Mouse (Mus musculus): ENCODE data around the gene Zrsr1. TPM values are rescaled to one million over a fixed set of nuclear protein-coding genes. Genes with fewer than 3 reads are reported as not detected.

Zrsr1 gene
- polyA plus RNA-seq, 1 experiment from 2014 or later: 6.1 TPM

- no peaks in the 10 kb centered on the region for H3K36me3 ChIP-seq (ENCODE audit: control insufficient read depth, insufficient read depth, low read length)
- WGBS: 91% methylated on average over 4 of the region's 4 CpGs
Observed at GRCm38 (mm10) chr11:22937716-22938316, 34.0 kb upstream of the Zrsr1 start.

GRCm38 (mm10) chr11:22938983-22939382, 32.8 kb upstream of the Zrsr1 start:
- no peaks in the 10 kb centered on the region for H3K36me3 ChIP-seq (ENCODE audit: control insufficient read depth, insufficient read depth, low read length)
- no peak for ATAC-seq
- no peaks in the 10 kb centered on the region for H3K27me3 ChIP-seq (ENCODE audit: control insufficient read depth, insufficient read depth, low read depth, low read length)
- H3K4me2 ChIP-seq (ENCODE audit: low read length): no peak overlapping the region
- H3K4me1 ChIP-seq (ENCODE audit: control insufficient read depth, insufficient read depth, low read length): no peaks in the 10 kb centered on the region
- H3K27ac ChIP-seq (ENCODE audit: low read length): no peak overlapping the region
- H3K9me3 ChIP-seq (replicated peaks; ENCODE audit: control insufficient read depth, low read length, poor library complexity, severe bottlenecking): no peaks in the 10 kb centered on the region
- H3K9ac ChIP-seq (ENCODE audit: low read depth, low read length): no peak overlapping the region
- no peak overlapping the region for H3K4me3 ChIP-seq (ENCODE audit: low read depth, low read length)
- WGBS: 86% methylated on average over 2 of the region's 2 CpGs

More at GRCm38 (mm10) chr11:22937716-22938316, 34.0 kb upstream of the Zrsr1 start:
- Histone ChIP-seq H3K4me1 (ENCODE audit: control insufficient read depth, insufficient read depth, low read length) (no peaks in the 10 kb centered on the region), H3K4me2 (ENCODE audit: low read length) (no peak overlapping the region), H3K27me3 (ENCODE audit: control insufficient read depth, insufficient read depth, low read depth, low read length) (no peaks in the 10 kb centered on the region), H3K4me3 (ENCODE audit: low read depth, low read length) (no peak overlapping the region), H3K27ac (ENCODE audit: low read length) (no peak overlapping the region), H3K9ac (ENCODE audit: low read depth, low read length) (no peak overlapping the region), H3K9me3 (replicated peaks; ENCODE audit: control insufficient read depth, low read length, poor library complexity, severe bottlenecking) (no peaks in the 10 kb centered on the region)
- no peak for ATAC-seq

GRCm38 (mm10) chr11:22949101-22949500, 22.7 kb upstream of the Zrsr1 start:
- Histone ChIP-seq H3K36me3 (ENCODE audit: control insufficient read depth, insufficient read depth, low read length) (no peaks in the 10 kb centered on the region), H3K27ac (ENCODE audit: low read length) (no peak overlapping the region), H3K4me1 (ENCODE audit: control insufficient read depth, insufficient read depth, low read length) (no peaks in the 10 kb centered on the region), H3K27me3 (ENCODE audit: control insufficient read depth, insufficient read depth, low read depth, low read length) (no peaks in the 10 kb centered on the region), H3K4me2 (ENCODE audit: low read length) (no peak overlapping the region), H3K9me3 (replicated peaks; ENCODE audit: control insufficient read depth, low read length, poor library complexity, severe bottlenecking) (no peaks in the 10 kb centered on the region), H3K9ac (ENCODE audit: low read depth, low read length) (no peak overlapping the region), H3K4me3 (ENCODE audit: low read depth, low read length) (no peak overlapping the region)
- 92% methylated on average over 1 of the region's 1 CpGs for WGBS
- ATAC-seq: no peak

- no peaks in the 10 kb centered on the region for H3K27me3 ChIP-seq (ENCODE audit: control insufficient read depth, insufficient read depth, low read depth, low read length)
- 91% methylated on average over 6 of the region's 6 CpGs for WGBS
Observed at GRCm38 (mm10) chr11:22950131-22950530, 21.7 kb upstream of the Zrsr1 start.

GRCm38 (mm10) chr11:22952668-22953067, 19.1 kb upstream of the Zrsr1 start:
- no peak overlapping the region for H3K4me3 ChIP-seq (ENCODE audit: low read depth, low read length)
- H3K4me1 ChIP-seq (ENCODE audit: control insufficient read depth, insufficient read depth, low read length): no peaks in the 10 kb centered on the region
- no peak overlapping the region for H3K27ac ChIP-seq (ENCODE audit: low read length)
- 90% methylated on average over 7 of the region's 7 CpGs for WGBS
- 0 out of 2 replicates have a peak, but pooled peaks cover 2% of the 10 kb centered on the region for H3K36me3 ChIP-seq (ENCODE audit: control insufficient read depth, insufficient read depth, low read length)
- no peaks in the 10 kb centered on the region; the same call in 1 of the 2 replicates for H3K9me3 ChIP-seq (replicated peaks; ENCODE audit: control insufficient read depth, low read length, poor library complexity, severe bottlenecking)
- no peak overlapping the region for H3K9ac ChIP-seq (ENCODE audit: low read depth, low read length)
- ATAC-seq: no peak
- H3K27me3 ChIP-seq (ENCODE audit: control insufficient read depth, insufficient read depth, low read depth, low read length): no peaks in the 10 kb centered on the region
- no peak overlapping the region for H3K4me2 ChIP-seq (ENCODE audit: low read length)

More at GRCm38 (mm10) chr11:22950131-22950530, 21.7 kb upstream of the Zrsr1 start:
- Histone ChIP-seq H3K27ac (ENCODE audit: low read length) (no peak overlapping the region), H3K9ac (ENCODE audit: low read depth, low read length) (no peak overlapping the region), H3K36me3 (ENCODE audit: control insufficient read depth, insufficient read depth, low read length) (0 out of 2 replicates have a peak, but pooled peaks cover 2% of the 10 kb centered on the region), H3K9me3 (replicated peaks; ENCODE audit: control insufficient read depth, low read length, poor library complexity, severe bottlenecking) (no peaks in the 10 kb centered on the region; the same call in 1 of the 2 replicates), H3K4me1 (ENCODE audit: control insufficient read depth, insufficient read depth, low read length) (no peaks in the 10 kb centered on the region), H3K4me3 (ENCODE audit: low read depth, low read length) (no peak overlapping the region), H3K4me2 (ENCODE audit: low read length) (no peak overlapping the region)
- ATAC-seq: no peak

GRCm38 (mm10) chr11:22956346-22956745, 15.5 kb upstream of the Zrsr1 start:
- no peak overlapping the region for H3K9ac ChIP-seq (ENCODE audit: low read depth, low read length)
- H3K27me3 ChIP-seq (ENCODE audit: control insufficient read depth, insufficient read depth, low read depth, low read length): no peaks in the 10 kb centered on the region
- no peak overlapping the region for H3K4me3 ChIP-seq (ENCODE audit: low read depth, low read length)
- no peak for ATAC-seq
- no peaks in the 10 kb centered on the region; the same call in 1 of the 2 replicates for H3K9me3 ChIP-seq (replicated peaks; ENCODE audit: control insufficient read depth, low read length, poor library complexity, severe bottlenecking)
- WGBS: 96% methylated on average over 6 of the region's 6 CpGs
- H3K36me3 ChIP-seq (ENCODE audit: control insufficient read depth, insufficient read depth, low read length): 0 out of 2 replicates have a peak, but pooled peaks cover 2% of the 10 kb centered on the region
- H3K4me2 ChIP-seq (ENCODE audit: low read length): no peak overlapping the region
- no peak overlapping the region for H3K27ac ChIP-seq (ENCODE audit: low read length)
- no peaks in the 10 kb centered on the region for H3K4me1 ChIP-seq (ENCODE audit: control insufficient read depth, insufficient read depth, low read length)

- Histone ChIP-seq H3K9me3 (replicated peaks; ENCODE audit: control insufficient read depth, low read length, poor library complexity, severe bottlenecking) (no peaks in the 10 kb centered on the region; the same call in 1 of the 2 replicates), H3K4me2 (ENCODE audit: low read length) (no peak overlapping the region), H3K27ac (ENCODE audit: low read length) (no peak overlapping the region), H3K4me3 (ENCODE audit: low read depth, low read length) (no peak overlapping the region), H3K9ac (ENCODE audit: low read depth, low read length) (no peak overlapping the region), H3K27me3 (ENCODE audit: control insufficient read depth, insufficient read depth, low read depth, low read length) (no peaks in the 10 kb centered on the region), H3K4me1 (ENCODE audit: control insufficient read depth, insufficient read depth, low read length) (no peaks in the 10 kb centered on the region), H3K36me3 (ENCODE audit: control insufficient read depth, insufficient read depth, low read length) (0 out of 2 replicates have a peak, but pooled peaks cover 2% of the 10 kb centered on the region)
- ATAC-seq: no peak
- 69% methylated on average over 4 of the region's 4 CpGs for WGBS
Observed at GRCm38 (mm10) chr11:22956830-22957229, 15.0 kb upstream of the Zrsr1 start.

- 94% methylated on average over 4 of the region's 4 CpGs for WGBS
- Histone ChIP-seq H3K27ac (ENCODE audit: low read length) (no peak overlapping the region), H3K27me3 (ENCODE audit: control insufficient read depth, insufficient read depth, low read depth, low read length) (no peaks in the 10 kb centered on the region), H3K4me2 (ENCODE audit: low read length) (no peak overlapping the region), H3K9me3 (replicated peaks; ENCODE audit: control insufficient read depth, low read length, poor library complexity, severe bottlenecking) (no peaks in the 10 kb centered on the region; the same call in 1 of the 2 replicates), H3K9ac (ENCODE audit: low read depth, low read length) (no peak overlapping the region), H3K4me1 (ENCODE audit: control insufficient read depth, insufficient read depth, low read length) (no peaks in the 10 kb centered on the region), H3K36me3 (ENCODE audit: control insufficient read depth, insufficient read depth, low read length) (0 out of 2 replicates have a peak, but pooled peaks cover 2% of the 10 kb centered on the region), H3K4me3 (ENCODE audit: low read depth, low read length) (no peak overlapping the region)
- ATAC-seq: no peak
Observed at GRCm38 (mm10) chr11:22957791-22958374, 13.9 kb upstream of the Zrsr1 start.

GRCm38 (mm10) chr11:22962101-22962500, 9.7 kb upstream of the Zrsr1 start:
- no peak overlapping the region for H3K27ac ChIP-seq (ENCODE audit: low read length)
- H3K4me3 ChIP-seq (ENCODE audit: low read depth, low read length): no peak overlapping the region
- no peak overlapping the region for H3K9ac ChIP-seq (ENCODE audit: low read depth, low read length)
- H3K4me1 ChIP-seq (ENCODE audit: control insufficient read depth, insufficient read depth, low read length): no peaks in the 10 kb centered on the region
- no peak for ATAC-seq
- H3K4me2 ChIP-seq (ENCODE audit: low read length): no peak overlapping the region
- no peaks in the 10 kb centered on the region for H3K36me3 ChIP-seq (ENCODE audit: control insufficient read depth, insufficient read depth, low read length)
- no peaks in the 10 kb centered on the region for H3K9me3 ChIP-seq (replicated peaks; ENCODE audit: control insufficient read depth, low read length, poor library complexity, severe bottlenecking)
- no peaks in the 10 kb centered on the region for H3K27me3 ChIP-seq (ENCODE audit: control insufficient read depth, insufficient read depth, low read depth, low read length)
- WGBS: 95% methylated on average over 1 of the region's 1 CpGs
